Mouse (Mus musculus) spleen, postnatal 4 days (tissue): ENCODE results near the gene Olfr727.

ENCODE experiments used
- DNase-seq, 2 experiments: peaks; one replicate each; pipeline ENCODE4 v3.0.0; 2022; ENCODE audit warnings: low spot score in 2 of 2

Gene Olfr727

GRCm38 (mm10) chr14:50122886-50123285 lies at the start of gene Olfr727:
TSS of gene Olfr727 (plus strand) at chr14:50123186.
- DNase-seq = no peak

DNA sequence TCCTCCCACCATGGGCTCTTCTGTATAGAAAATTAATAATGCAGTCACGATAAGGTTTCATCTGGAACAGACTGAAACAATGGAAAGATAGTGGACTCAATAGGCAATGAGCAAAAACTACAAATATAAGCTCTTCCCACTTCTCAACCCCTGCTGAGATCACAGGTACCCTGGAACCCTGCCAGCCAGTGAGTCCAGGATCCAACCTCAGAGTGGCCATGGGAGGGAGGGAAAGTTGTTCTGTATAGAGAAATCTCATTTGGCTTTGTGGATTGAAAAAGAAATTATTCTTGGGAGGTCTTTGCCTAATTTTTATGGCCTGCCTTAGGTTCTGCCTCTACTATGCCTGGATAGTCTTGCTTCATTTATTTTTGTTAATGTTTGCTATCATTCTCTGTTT lies 32.1 kb upstream of the Olfr727 start, which contains the start of gene Olfr726:
Gene Olfr726, minus strand, starts transcription at position 101 of the 400 bp plus-strand sequence.
- no peak for DNase-seq

DNA sequence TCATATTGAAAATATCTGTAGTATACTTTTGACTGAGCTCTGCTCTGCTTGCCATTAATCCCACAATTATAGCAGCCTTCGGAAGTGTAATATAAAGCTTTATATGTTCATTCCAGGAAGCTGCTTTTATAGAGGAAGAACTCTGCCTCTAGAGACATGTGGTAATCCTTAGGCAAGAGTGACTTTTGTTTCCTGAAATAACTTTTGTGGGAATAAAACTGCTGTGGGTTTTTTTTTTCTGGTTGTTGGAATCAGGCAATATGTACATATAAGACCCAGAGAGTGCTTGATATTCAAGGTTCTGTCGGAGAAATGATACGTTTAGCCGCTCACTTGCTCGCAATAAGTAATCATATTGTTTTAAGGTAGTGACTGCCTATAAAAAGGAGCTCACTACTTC lies 19.6 kb downstream of the Olfr727 start, which contains the start of gene Olfr728:
Gene Olfr728, minus strand, starts transcription at position 101 of the 400 bp plus-strand sequence.
- DNase-seq = no peak

GRCm38 (mm10) chr14:50152810-50153209 lies 29.8 kb downstream of the Olfr727 start, which contains the start of gene Olfr729:
TSS of gene Olfr729 (minus strand) at chr14:50152910.
- no peak for DNase-seq
